Mouse (Mus musculus) kidney, adult 2 months (tissue): ENCODE measurements around the gene Gm21972. TPM values are rescaled to one million over a fixed set of nuclear protein-coding genes. Genes with fewer than 3 reads are reported as not detected.
A peak's percentile ranks its signal among the peaks of the same experiment; 100 is the strongest.

Source experiments
- DNase-seq: peaks from one replicate; pipeline ENCODE4 v3.0.0; 2021
- H3K27ac ChIP-seq: fragments of 200-500 bp; 2 replicates; pipeline ENCODE4 v1.5.1; 2012; ENCODE audit warnings: low read depth, low read length, control low read depth, inconsistent platforms; ENCODE audit not compliant: insufficient read depth
- H3K27me3 ChIP-seq: fragments of 200-500 bp; replicated peaks from 2 replicates; pipeline ENCODE4 v1.6.1; 2012; ENCODE audit warnings: mild to moderate bottlenecking, moderate library complexity, low read length, inconsistent platforms; ENCODE audit not compliant: control insufficient read depth, insufficient read depth
- H3K36me3 ChIP-seq: fragments of 200-500 bp; 2 replicates; pipeline ENCODE4 v1.6.1; 2012; ENCODE audit warnings: mild to moderate bottlenecking, moderate library complexity, low read length, inconsistent platforms; ENCODE audit not compliant: control insufficient read depth, insufficient read depth
- H3K4me1 ChIP-seq: fragments of 200-500 bp; 2 replicates; pipeline ENCODE4 v1.6.1; 2011; ENCODE audit warnings: low read length; ENCODE audit not compliant: control insufficient read depth, insufficient read depth
- H3K4me3 ChIP-seq: fragments of 200-500 bp; 2 replicates; pipeline ENCODE4 v1.5.1; 2011; ENCODE audit warnings: mild to moderate bottlenecking, low read depth, low read length, control low read depth; ENCODE audit not compliant: insufficient read depth
- CTCF ChIP-seq: fragments of 200-500 bp; conservative IDR thresholded peaks from 2 replicates; pipeline ENCODE4 v1.5.1; 2011; ENCODE audit warnings: low read depth, mild to moderate bottlenecking, control low read depth, low read length, moderate library complexity, mixed read lengths; ENCODE audit not compliant: insufficient read depth, insufficient read length
- POLR2A ChIP-seq: fragments of 200-500 bp; IDR thresholded peaks from one replicate; pipeline ENCODE4 v1.6.1; 2011; ENCODE audit warnings: low read depth, low read length, control low read depth
- WGBS: fragments of 180-500 bp; shearing (Covaris S2); methylation state at CpG from one replicate; pipeline ENCODE4 v1.1.7; 2018; 5-methylcytosine and 5-hydroxymethylcytosine counted together
- polyA plus RNA-seq: library from polyadenylated mRNA; depleted of rRNA; stranded (reverse); fragments of >200 nt; gene quantifications from 2 replicates; pipeline ENCODE4 v1.2.3, GENCODE M21; 2012; rRNA removed

Gene Gm21972
- polyA plus RNA-seq = not detected in 2 replicates

- H3K27ac ChIP-seq = no peak within 1 kb of the TSS
- no peak for TF ChIP-seq CTCF
- H3K4me1 ChIP-seq = no peaks in the 10 kb centered on the region
- H3K36me3 ChIP-seq = peaks cover 19% of the 10 kb centered on the region
- H3K27me3 ChIP-seq = no peaks in the 10 kb centered on the region
- H3K4me3 ChIP-seq = no peak within 1 kb of the TSS
- DNase-seq = no peak
- WGBS = 95% methylated on average over 4 of the region's 4 CpGs
Observed at GRCm38 (mm10) chr1:86133337-86133736, at the start of gene Gm21972. Gene Gm21972, plus strand, starts transcription at chr1:86133637.

GRCm38 (mm10) chr1:86094413-86094812, 39.0 kb upstream of the Gm21972 start:
- H3K4me1 ChIP-seq = no peaks in the 10 kb centered on the region
- H3K27me3 ChIP-seq = no peaks in the 10 kb centered on the region
- H3K36me3 ChIP-seq = peaks cover 5% of the 10 kb centered on the region; the same call in 1 of the 2 replicates
- TF ChIP-seq POLR2A (no peak), CTCF (no peak)
- 66% methylated on average over 7 of the region's 7 CpGs for WGBS
- DNase-seq = peak; percentile 3
- H3K4me3 ChIP-seq = no peak overlapping the region
- H3K27ac ChIP-seq = no peak overlapping the region

- no peak for TF ChIP-seq CTCF
- TF ChIP-seq POLR2A = no peak
- Histone ChIP-seq H3K27ac (no peak overlapping the region), H3K4me3 (no peak overlapping the region), H3K27me3 (no peaks in the 10 kb centered on the region), H3K36me3 (peaks cover 1% of the 10 kb centered on the region; the same call in 1 of the 2 replicates), H3K4me1 (no peaks in the 10 kb centered on the region)
- 97% methylated on average over 1 of the region's 1 CpGs for WGBS
- no peak for DNase-seq
Observed at GRCm38 (mm10) chr1:86105054-86105453, 28.4 kb upstream of the Gm21972 start.

GRCm38 (mm10) chr1:86111779-86112178, 21.7 kb upstream of the Gm21972 start, which contains the start of gene Htr2b:
Gene Htr2b, minus strand, starts transcription at chr1:86111970.
- H3K4me1 ChIP-seq = no peaks in the 10 kb centered on the region
- 38% methylated on average over 6 of the region's 6 CpGs for WGBS
- H3K36me3 ChIP-seq = peaks cover 1% of the 10 kb centered on the region; the same call in 1 of the 2 replicates
- H3K27ac ChIP-seq = no peak within 1 kb of the TSS
- DNase-seq = peak; percentile 35
- H3K27me3 ChIP-seq = no peaks in the 10 kb centered on the region
- TF ChIP-seq CTCF (no peak), POLR2A (no peak)
- no peak within 1 kb of the TSS for H3K4me3 ChIP-seq

GRCm38 (mm10) chr1:86114141-86114540, 19.3 kb upstream of the Gm21972 start:
- Histone ChIP-seq H3K4me1 (no peaks in the 10 kb centered on the region), H3K27me3 (no peaks in the 10 kb centered on the region), H3K4me3 (no peak overlapping the region), H3K36me3 (no peaks in the 10 kb centered on the region; the same call in 1 of the 2 replicates), H3K27ac (no peak overlapping the region)
- WGBS = 61% methylated on average over 3 of the region's 3 CpGs
- TF ChIP-seq CTCF (no peak), POLR2A (no peak)
- DNase-seq = peak; percentile 5

- DNase-seq = no peak
- TF ChIP-seq POLR2A (no peak), CTCF (no peak)
- no peaks in the 10 kb centered on the region for H3K27me3 ChIP-seq
- peaks cover 2% of the 10 kb centered on the region; the same call in 1 of the 2 replicates for H3K36me3 ChIP-seq
- H3K4me3 ChIP-seq = no peak overlapping the region
- H3K4me1 ChIP-seq = no peaks in the 10 kb centered on the region
- no peak overlapping the region for H3K27ac ChIP-seq
- WGBS = 67% methylated on average over 4 of the region's 4 CpGs
Observed at GRCm38 (mm10) chr1:86119549-86119948, 13.9 kb upstream of the Gm21972 start.

GRCm38 (mm10) chr1:86126036-86126435, 7.4 kb upstream of the Gm21972 start:
- TF ChIP-seq CTCF (no peak), POLR2A (no peak)
- peaks cover 16% of the 10 kb centered on the region for H3K36me3 ChIP-seq

GRCm38 (mm10) chr1:86135315-86135714, 1.9 kb downstream of the Gm21972 start:
- Histone ChIP-seq H3K27me3 (no peaks in the 10 kb centered on the region), H3K4me1 (no peaks in the 10 kb centered on the region), H3K27ac (no peak overlapping the region), H3K36me3 (peaks cover 12% of the 10 kb centered on the region; the same call in 1 of the 2 replicates), H3K4me3 (no peak overlapping the region)
- DNase-seq = no peak
- no peak for TF ChIP-seq CTCF
- TF ChIP-seq POLR2A = no peak
- 87% methylated on average over 6 of the region's 6 CpGs for WGBS

More at GRCm38 (mm10) chr1:86126036-86126435, 7.4 kb upstream of the Gm21972 start:
- Histone ChIP-seq H3K27ac (no peak overlapping the region), H3K27me3 (no peaks in the 10 kb centered on the region), H3K4me1 (no peaks in the 10 kb centered on the region), H3K4me3 (no peak overlapping the region)
- WGBS = 86% methylated on average over 2 of the region's 2 CpGs
- DNase-seq = no peak
